Mouse (Mus musculus): ENCODE results near the gene Qdpr. TPM values are rescaled to one million over a fixed set of nuclear protein-coding genes. Genes with fewer than 3 reads are reported as not detected.

Gene Qdpr
- total RNA-seq (2023): 31.7 to 37.0 TPM (median 34.7 TPM) in 4 replicates

DNA sequence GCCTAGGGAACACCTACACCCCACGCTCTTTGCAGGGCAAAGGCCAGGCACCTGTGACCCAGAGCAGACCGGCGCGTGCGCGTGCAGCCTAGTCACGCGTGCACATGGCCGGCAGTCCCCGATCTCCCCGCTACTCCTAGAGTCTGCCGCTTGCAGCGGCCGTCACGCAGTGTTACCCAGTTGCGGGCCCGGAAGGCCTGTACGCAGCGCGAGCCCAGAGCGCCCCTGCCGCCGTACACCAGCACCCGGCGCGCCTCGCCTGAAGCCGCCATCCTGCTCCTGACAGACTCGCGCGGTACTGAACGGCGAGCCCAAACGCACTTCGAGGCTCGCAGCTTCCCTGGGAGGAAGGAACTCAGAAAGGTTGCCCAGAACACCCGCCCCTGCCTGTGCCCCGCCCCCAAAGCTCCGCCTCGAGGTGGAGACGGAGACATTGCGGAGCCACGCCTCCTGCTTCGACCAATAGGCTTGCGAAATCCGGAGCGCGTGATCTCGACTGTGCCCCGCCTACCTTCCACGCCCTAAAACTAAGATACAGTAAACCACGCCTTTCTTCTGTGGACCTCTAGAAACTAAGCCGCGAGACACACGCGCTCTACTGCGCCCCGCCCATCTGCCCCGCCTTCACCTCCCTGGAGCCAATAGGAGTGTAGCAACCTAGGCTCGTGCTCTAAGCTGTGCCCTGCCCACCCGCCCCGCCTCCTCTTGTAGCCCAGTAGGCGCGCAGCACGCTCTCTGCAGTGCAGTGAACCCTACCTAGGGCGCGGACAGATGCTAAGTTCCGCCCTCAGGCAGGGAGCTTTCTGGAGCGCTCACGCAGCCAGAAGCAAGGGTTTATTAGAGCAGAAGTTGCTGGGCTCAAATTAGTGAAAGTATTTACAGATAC is at the start of gene Qdpr:
Gene Qdpr, minus strand, starts transcription at position 406 of the 886 bp plus-strand sequence.

GRCm38 (mm10) chr5:45493191-45494092 is 43.4 kb upstream of the Qdpr start, which contains the start of gene Lap3:
Gene Lap3, plus strand, starts transcription at chr5:45493374.

DNA sequence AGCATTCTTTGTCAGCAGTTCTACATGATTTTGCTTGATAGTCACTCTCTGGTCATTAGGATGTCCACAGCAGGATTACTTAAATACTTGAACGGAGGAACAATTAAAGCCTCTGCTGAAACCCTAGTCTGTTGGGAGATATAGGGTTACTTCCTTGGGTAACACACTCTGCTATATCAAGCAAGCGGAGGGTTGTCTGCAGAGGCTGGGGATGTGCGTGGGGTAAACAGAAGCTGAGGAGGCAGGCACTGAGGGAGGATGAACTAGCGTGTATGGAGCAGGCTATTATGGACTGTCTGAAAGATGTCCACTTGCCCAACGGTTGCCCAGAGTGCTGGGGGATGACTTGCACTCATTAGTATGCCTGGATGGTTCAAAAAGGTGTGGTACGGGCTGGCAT is 3.4 kb upstream of the Qdpr start, which contains the start of gene Clrn2:
Gene Clrn2, plus strand, starts transcription at position 301 of the 400 bp plus-strand sequence.

Other genes starting within 250 kb of the Qdpr start
- not detected in 4 replicates for gene Clrn2, start 3.5 kb upstream of the Qdpr start, total RNA-seq (2023)
- 15.9 to 19.3 TPM (median 18.5 TPM) in 4 replicates for gene Lap3, start 43.1 kb upstream of the Qdpr start, total RNA-seq (2023)
- gene Med28, start 70.0 kb upstream of the Qdpr start, total RNA-seq (2023): 80.7 to 91.9 TPM (median 86.8 TPM) in 4 replicates
- gene Fam184b, start 189.4 kb upstream of the Qdpr start, total RNA-seq (2023): not detected in 4 replicates
- gene Ncapg, start 219.7 kb upstream of the Qdpr start, total RNA-seq (2023): 0.85 to 1.8 TPM (median 1.1 TPM) in 4 replicates